In genomic region chr4:149619988-149620387, GRCm38 (mm10) we compare ENCODE assay signal across 13 mouse cellular contexts.
"Had no signal": no experiment of that assay in that cellular context is flagged by ENCODE, and none has a peak within 500 bp of the region (broad histone marks: within the 10 kb centered on the region; RNA-seq: fewer than 3 reads in every experiment).

No protein-coding gene starts in this region.

- H3K4me3 ChIP-seq: left cerebral cortex, adult 2 months; limb, embryonic 15.5 days; liver, embryonic 12.5 days; neural tube, embryonic 13.5 days had no signal

- H3K9ac ChIP-seq: limb, embryonic 15.5 days; liver, embryonic 12.5 days; lung, embryonic 14.5 days had no signal

- H3K27ac ChIP-seq: left cerebral cortex, adult 2 months; limb, embryonic 15.5 days; liver, embryonic 12.5 days; neural tube, embryonic 13.5 days had no signal

- H3K4me2 ChIP-seq: limb, embryonic 15.5 days; liver, embryonic 12.5 days; lung, embryonic 14.5 days; neural tube, embryonic 13.5 days had no signal

- H3K4me1 ChIP-seq: limb, embryonic 15.5 days; liver, embryonic 12.5 days had no signal

- H3K9me3 ChIP-seq: limb, embryonic 15.5 days; neural tube, embryonic 13.5 days had no signal

- DNase-seq: kidney, postnatal 25 days; lung, embryonic 14.5 days; lung, postnatal 14 days; retina, postnatal 1 day; right cerebral cortex, postnatal 4 days; spleen, adult 18-20 months; thymus, adult 18-20 months; thymus, postnatal 14 days had no signal

- H3K27me3 ChIP-seq: limb, embryonic 15.5 days; liver, embryonic 12.5 days; neural tube, embryonic 13.5 days had no signal

- ATAC-seq: liver, embryonic 12.5 days; midbrain, embryonic 16.5 days had no signal
